Mouse (Mus musculus) common myeloid progenitor, adult 5-6 weeks (primary cell): Measurements from ENCODE around the gene Obscn. TPM values are rescaled to one million over a fixed set of nuclear protein-coding genes. Genes with fewer than 3 reads are reported as not detected.

Experiments used
- ATAC-seq: replicated peaks from 2 replicates; pipeline ENCODE4 v1.8.0; 2016; ENCODE audit warnings: low read depth, mild to moderate bottlenecking, moderate TSS enrichment, inconsistent platforms; ENCODE audit not compliant: poor library complexity, severe bottlenecking
- total RNA-seq: library from RNA; stranded (forward); fragments of 200-1000, 187-1606 nt; gene quantifications from 2 replicates; pipeline ENCODE4 v1.2.3, GENCODE M21; 2017

Obscn gene
- total RNA-seq, 1 experiment from 2014 or later = not detected

GRCm38 (mm10) chr11:59142962-59143361 lies 6.8 kb upstream of the Obscn start:
- no peak for ATAC-seq

- ATAC-seq = peak; percentile 78
These were observed 5.7 kb upstream of the Obscn start for GRCm38 (mm10) chr11:59141772-59142370.

GRCm38 (mm10) chr11:59138537-59139486 lies 2.6 kb upstream of the Obscn start:
- ATAC-seq = no peak

- ATAC-seq = no peak
These were observed 948 bp upstream of the Obscn start for GRCm38 (mm10) chr11:59136994-59137706.

- ATAC-seq = no peak
These were observed 966 bp downstream of the Obscn start for GRCm38 (mm10) chr11:59135051-59135820.

- ATAC-seq = peak; percentile 36
These were observed 1.7 kb downstream of the Obscn start for GRCm38 (mm10) chr11:59134373-59134997.

- no peak for ATAC-seq
These were observed 4.1 kb downstream of the Obscn start for GRCm38 (mm10) chr11:59132065-59132464.

- ATAC-seq = no peak
These were observed 4.8 kb downstream of the Obscn start for GRCm38 (mm10) chr11:59131348-59131919.

- ATAC-seq = no peak
These were observed 5.4 kb downstream of the Obscn start for GRCm38 (mm10) chr11:59130782-59131181.

GRCm38 (mm10) chr11:59105945-59106344 lies 30.3 kb downstream of the Obscn start:
- ATAC-seq = no peak

- ATAC-seq = no peak
These were observed 33.9 kb downstream of the Obscn start for GRCm38 (mm10) chr11:59102324-59102723.

GRCm38 (mm10) chr11:59098339-59098738 lies 37.9 kb downstream of the Obscn start:
- ATAC-seq = 0 out of 2 replicates have a peak, but pooled peaks have one; percentile 45

- no peak for ATAC-seq
These were observed 38.4 kb downstream of the Obscn start for GRCm38 (mm10) chr11:59097770-59098169.

GRCm38 (mm10) chr11:59094213-59094612 lies 42.0 kb downstream of the Obscn start:
- 0 out of 2 replicates have a peak, but pooled peaks have one; percentile 39 for ATAC-seq

GRCm38 (mm10) chr11:59087581-59087980 lies 48.6 kb downstream of the Obscn start:
- ATAC-seq = no peak

GRCm38 (mm10) chr11:59085200-59085599 lies 51.0 kb downstream of the Obscn start:
- no peak for ATAC-seq

- ATAC-seq = peak; percentile 76
These were observed 53.1 kb downstream of the Obscn start for GRCm38 (mm10) chr11:59083125-59083524.

GRCm38 (mm10) chr11:59078311-59078710 lies 57.9 kb downstream of the Obscn start:
- ATAC-seq = no peak

GRCm38 (mm10) chr11:59070321-59070720 lies 65.9 kb downstream of the Obscn start:
- no peak for ATAC-seq
